Mouse (Mus musculus): ENCODE measurements around the gene Sdccag8.
"Not testable (repeated sequence)": the region's sequence is repeated elsewhere in the genome, so short reads cannot be mapped to it uniquely, and the experiment has no call there.

The Sdccag8 gene

GRCm38 (mm10) chr1:176827945-176828485 is 13.6 kb downstream of the Sdccag8 start:
- in situ Hi-C loops (cut with MseI, MboI) = no loop called here

- in situ Hi-C loops (cut with MseI, MboI) = no loop called here
These were observed 14.2 kb downstream of the Sdccag8 start for GRCm38 (mm10) chr1:176828666-176829065.

- in situ Hi-C loops (cut with MseI, MboI) = no loop called here
These were observed 17.6 kb downstream of the Sdccag8 start for GRCm38 (mm10) chr1:176832071-176832470.

GRCm38 (mm10) chr1:176832607-176833006 is 18.1 kb downstream of the Sdccag8 start:
- in situ Hi-C loops (cut with MseI, MboI) = no loop called here

GRCm38 (mm10) chr1:176833257-176833656 is 18.8 kb downstream of the Sdccag8 start:
- in situ Hi-C loops (cut with MseI, MboI) = no loop called here

- in situ Hi-C loops (cut with MseI, MboI) = no loop called here
These were observed 19.5 kb downstream of the Sdccag8 start for GRCm38 (mm10) chr1:176833948-176834347.

- in situ Hi-C loops (cut with MseI, MboI) = no loop called here
These were observed 20.4 kb downstream of the Sdccag8 start for GRCm38 (mm10) chr1:176834880-176835279.

GRCm38 (mm10) chr1:176835501-176836294 is 21.2 kb downstream of the Sdccag8 start:
- in situ Hi-C loops (cut with MseI, MboI) = no loop called here

GRCm38 (mm10) chr1:176836562-176836961 is 22.1 kb downstream of the Sdccag8 start:
- in situ Hi-C loops (cut with MseI, MboI) = not testable (repeated sequence)

GRCm38 (mm10) chr1:176845082-176845977 is 30.9 kb downstream of the Sdccag8 start:
- in situ Hi-C loops (cut with MseI, MboI) = no loop called here

GRCm38 (mm10) chr1:176847118-176847859 is 32.8 kb downstream of the Sdccag8 start:
- in situ Hi-C loops (cut with MseI, MboI) = no loop called here

GRCm38 (mm10) chr1:176848613-176849290 is 34.3 kb downstream of the Sdccag8 start:
- in situ Hi-C loops (cut with MseI, MboI) = no loop called here

GRCm38 (mm10) chr1:176849377-176849776 is 34.9 kb downstream of the Sdccag8 start:
- in situ Hi-C loops (cut with MseI, MboI) = no loop called here

- in situ Hi-C loops (cut with MseI, MboI) = loop anchor here in 1 of 2 experiments (25.0 kb wide), 1 partner anchor 639 kb away; no protein-coding TSS in a partner anchor
These were observed 36.9 kb downstream of the Sdccag8 start for GRCm38 (mm10) chr1:176851401-176851800.

- in situ Hi-C loops (cut with MseI, MboI) = loop anchor here in 1 of 2 experiments (25.0 kb wide), 1 partner anchor 641 kb away; no protein-coding TSS in a partner anchor
These were observed 38.5 kb downstream of the Sdccag8 start for GRCm38 (mm10) chr1:176852813-176853590.

- in situ Hi-C loops (cut with MseI, MboI) = loop anchor here (5.0 to 25.0 kb wide), 2 partner anchors 150 to 650 kb away; no protein-coding TSS in a partner anchor
These were observed 47.7 kb downstream of the Sdccag8 start for GRCm38 (mm10) chr1:176861981-176862644.

GRCm38 (mm10) chr1:176870501-176870900 is 56.0 kb downstream of the Sdccag8 start:
- in situ Hi-C loops (cut with MseI, MboI) = loop anchor here in 1 of 2 experiments (10.0 to 25.0 kb wide), 2 partner anchors 658 to 824 kb away; no protein-coding TSS in a partner anchor

- in situ Hi-C loops (cut with MseI, MboI) = loop anchor here in 1 of 2 experiments (10.0 to 25.0 kb wide), 2 partner anchors 660 to 823 kb away; no protein-coding TSS in a partner anchor
These were observed 57.5 kb downstream of the Sdccag8 start for GRCm38 (mm10) chr1:176871975-176872374.

- in situ Hi-C loops (cut with MseI, MboI) = loop anchor here in 1 of 2 experiments (10.0 to 25.0 kb wide), 2 partner anchors 661 to 821 kb away; no protein-coding TSS in a partner anchor
These were observed 59.0 kb downstream of the Sdccag8 start for GRCm38 (mm10) chr1:176873463-176873862.
